Mouse (Mus musculus): ENCODE data around the gene Patz1. TPM values are rescaled to one million over a fixed set of nuclear protein-coding genes. Genes with fewer than 3 reads are reported as not detected.
A peak's percentile ranks its signal among the peaks of the same experiment; 100 is the strongest.

Patz1 gene
- polyA plus RNA-seq, 1 experiment from 2014 or later = 11.5 TPM

DNA sequence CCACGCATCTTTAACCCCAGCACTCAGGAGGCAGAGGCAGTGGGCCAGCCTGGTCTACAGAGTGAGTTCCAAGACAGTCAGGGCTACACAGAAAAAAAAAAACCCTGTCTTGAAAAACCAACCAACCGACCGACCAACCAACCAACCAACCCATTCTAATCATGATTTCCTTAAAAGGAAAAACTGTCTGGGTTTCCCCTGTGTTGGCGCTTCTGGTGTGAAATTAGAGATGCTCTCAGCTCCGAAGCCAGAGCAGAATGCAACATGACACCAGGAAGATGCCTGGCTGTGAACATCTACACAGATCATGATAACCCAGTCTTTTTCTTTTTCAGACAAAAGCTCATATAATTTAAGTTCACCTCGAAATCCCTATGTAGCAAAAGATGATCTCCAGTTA, 5.8 kb upstream of the Patz1 start:
- Histone ChIP-seq H3K4me2 (no peak overlapping the region), H3K4me3 (replicated peaks) (no peak overlapping the region), H3K9me3 (replicated peaks) (no peaks in the 10 kb centered on the region), H3K27me3 (peaks cover 8% of the 10 kb centered on the region; the same call in 1 of the 2 replicates), H3K27ac (replicated peaks) (no peak overlapping the region), H3K36me3 (replicated peaks) (no peaks in the 10 kb centered on the region), H3K9ac (no peak overlapping the region), H3K4me1 (replicated peaks) (peaks cover 6% of the 10 kb centered on the region)
- no peak for ATAC-seq (ENCODE audit: insufficient read depth)
- WGBS (ENCODE audit: insufficient replicate concordance) = 75% methylated on average over 6 of the region's 6 CpGs

GRCm38 (mm10) chr11:3283645-3284044, 5.0 kb upstream of the Patz1 start:
- Histone ChIP-seq H3K27me3 (peaks cover 15% of the 10 kb centered on the region), H3K4me1 (replicated peaks) (peaks cover 13% of the 10 kb centered on the region), H3K9ac (no peak overlapping the region), H3K4me2 (no peak overlapping the region), H3K27ac (replicated peaks) (no peak overlapping the region), H3K4me3 (replicated peaks) (no peak overlapping the region), H3K36me3 (replicated peaks) (no peaks in the 10 kb centered on the region), H3K9me3 (replicated peaks) (no peaks in the 10 kb centered on the region)
- ATAC-seq (ENCODE audit: insufficient read depth) = no peak
- WGBS (ENCODE audit: insufficient replicate concordance) = 81% methylated on average over 6 of the region's 6 CpGs

- ATAC-seq (ENCODE audit: insufficient read depth) = no peak
- Histone ChIP-seq H3K27me3 (peaks cover 21% of the 10 kb centered on the region), H3K9ac (no peak overlapping the region), H3K27ac (replicated peaks) (no peak overlapping the region), H3K9me3 (replicated peaks) (no peaks in the 10 kb centered on the region), H3K4me3 (replicated peaks) (no peak overlapping the region), H3K36me3 (replicated peaks) (no peaks in the 10 kb centered on the region), H3K4me2 (no peak overlapping the region), H3K4me1 (replicated peaks) (peaks cover 33% of the 10 kb centered on the region)
- WGBS (ENCODE audit: insufficient replicate concordance) = 70% methylated on average over 3 of the region's 3 CpGs
Observed at GRCm38 (mm10) chr11:3285940-3286339, 2.7 kb upstream of the Patz1 start.

DNA sequence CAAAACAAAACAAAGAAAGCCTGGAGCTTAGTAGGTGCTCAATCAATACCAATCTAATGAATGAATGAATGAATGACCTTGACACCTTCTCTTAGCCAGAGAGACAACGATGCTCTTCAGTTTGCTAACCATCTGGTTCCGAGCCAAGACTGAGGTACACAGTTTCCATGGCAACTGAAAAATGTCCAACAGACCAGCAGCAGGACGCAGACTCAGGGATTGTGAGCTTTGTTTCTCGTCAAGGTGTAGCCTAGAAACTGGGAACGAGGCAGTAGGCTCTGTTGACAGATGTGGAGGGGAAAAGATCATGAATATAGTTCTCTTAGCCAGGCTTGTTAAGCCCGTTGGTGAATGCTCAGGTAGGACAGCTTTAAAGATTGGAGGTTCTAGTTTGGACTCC, 1.5 kb upstream of the Patz1 start:
- ATAC-seq (ENCODE audit: insufficient read depth) = no peak
- H3K9ac ChIP-seq = no peak overlapping the region
- H3K4me2 ChIP-seq = no peak overlapping the region
- H3K27ac ChIP-seq (replicated peaks) = no peak overlapping the region
- peaks cover 45% of the 10 kb centered on the region for H3K4me1 ChIP-seq (replicated peaks)
- 72% methylated on average over 6 of the region's 6 CpGs for WGBS (ENCODE audit: insufficient replicate concordance)
- H3K9me3 ChIP-seq (replicated peaks) = no peaks in the 10 kb centered on the region
- no peaks in the 10 kb centered on the region for H3K36me3 ChIP-seq (replicated peaks)
- H3K4me3 ChIP-seq (replicated peaks) = no peak overlapping the region
- H3K27me3 ChIP-seq = peaks cover 21% of the 10 kb centered on the region

DNA sequence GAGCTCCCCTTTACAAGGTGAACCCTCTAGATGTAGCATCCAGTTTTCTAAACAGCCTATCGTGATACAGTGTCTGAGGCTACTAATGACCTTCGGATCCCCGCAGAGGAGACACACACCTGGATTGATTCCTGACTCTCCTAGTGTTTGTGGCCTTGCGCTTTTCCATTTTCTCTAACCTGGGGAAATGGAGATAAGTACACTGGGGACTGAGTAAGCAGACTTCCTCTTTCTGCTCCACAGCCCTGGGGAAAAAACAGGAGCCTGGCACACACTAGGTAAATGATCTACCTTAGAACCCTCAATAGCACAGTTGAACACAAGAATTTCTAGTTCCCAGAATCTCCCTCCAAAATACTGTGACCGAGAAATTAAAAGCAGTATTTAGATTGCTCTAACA, 753 bp upstream of the Patz1 start:
- H3K36me3 ChIP-seq (replicated peaks) = no peaks in the 10 kb centered on the region
- H3K27me3 ChIP-seq = peaks cover 21% of the 10 kb centered on the region
- peak overlapping the region; percentile 100 for H3K4me2 ChIP-seq
- H3K9ac ChIP-seq = 0 out of 2 replicates have a peak overlapping the region, but pooled peaks have one; percentile 81
- 46% methylated on average over 5 of the region's 5 CpGs for WGBS (ENCODE audit: insufficient replicate concordance)
- H3K4me1 ChIP-seq (replicated peaks) = peaks cover 53% of the 10 kb centered on the region
- no peak overlapping the region for H3K4me3 ChIP-seq (replicated peaks)
- no peaks in the 10 kb centered on the region for H3K9me3 ChIP-seq (replicated peaks)
- H3K27ac ChIP-seq (replicated peaks) = no peak overlapping the region
- no peak for ATAC-seq (ENCODE audit: insufficient read depth)

DNA sequence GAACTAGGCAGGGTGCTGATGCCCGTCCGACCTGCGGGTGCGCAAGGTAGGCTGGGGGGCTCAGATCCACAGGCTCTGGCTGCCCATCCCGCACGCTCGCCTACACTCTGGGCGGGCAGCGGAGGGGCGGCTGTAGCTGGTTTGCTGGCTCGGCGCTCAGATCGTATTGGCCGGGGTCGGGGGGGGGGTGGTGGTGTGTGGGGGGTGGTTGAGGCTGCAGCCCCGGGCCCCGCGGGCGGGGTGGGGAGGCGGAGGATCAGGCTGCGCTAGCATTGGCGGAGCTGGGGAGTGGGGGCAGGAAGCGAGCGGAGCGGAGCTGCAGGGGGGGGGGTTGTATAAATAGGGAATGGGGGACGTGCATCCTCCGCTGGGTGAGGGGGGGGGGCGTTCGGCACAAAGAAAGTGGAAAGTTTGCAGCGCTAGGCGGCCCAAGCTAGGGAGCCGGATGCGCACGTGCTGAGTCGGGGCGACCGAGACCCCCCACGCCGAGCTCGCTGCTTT, 678 bp downstream of the Patz1 start:
- WGBS (ENCODE audit: insufficient replicate concordance) = 0% methylated on average over 34 of the region's 40 CpGs

GRCm38 (mm10) chr11:3289803-3290639, 1.3 kb downstream of the Patz1 start:
- peak; percentile 55 for ATAC-seq (ENCODE audit: insufficient read depth)
- Histone ChIP-seq H3K27me3 (peaks cover 21% of the 10 kb centered on the region), H3K36me3 (replicated peaks) (peaks cover 18% of the 10 kb centered on the region), H3K9me3 (replicated peaks) (no peaks in the 10 kb centered on the region), H3K4me3 (replicated peaks) (peak overlapping the region; percentile 94), H3K4me1 (replicated peaks) (peaks cover 74% of the 10 kb centered on the region), H3K4me2 (peak overlapping the region; percentile 100), H3K9ac (peak overlapping the region; percentile 81), H3K27ac (replicated peaks) (peak overlapping the region; percentile 93)
- under 1% methylated on average over 81 of the region's 92 CpGs for WGBS (ENCODE audit: insufficient replicate concordance)

More for the DNA sequence above, 678 bp downstream of the Patz1 start:
- H3K27me3 ChIP-seq = peaks cover 21% of the 10 kb centered on the region
- H3K9me3 ChIP-seq (replicated peaks) = no peaks in the 10 kb centered on the region
- ATAC-seq (ENCODE audit: insufficient read depth) = peak; percentile 52
- peak overlapping the region; percentile 100 for H3K4me2 ChIP-seq
- H3K4me1 ChIP-seq (replicated peaks) = peaks cover 67% of the 10 kb centered on the region
- peak overlapping the region; percentile 81 for H3K9ac ChIP-seq
- peak overlapping the region; percentile 93 for H3K27ac ChIP-seq (replicated peaks)
- peaks cover 12% of the 10 kb centered on the region for H3K36me3 ChIP-seq (replicated peaks)
- H3K4me3 ChIP-seq (replicated peaks) = peak overlapping the region; percentile 94

GRCm38 (mm10) chr11:3290640-3291310, 2.1 kb downstream of the Patz1 start:
- H3K4me1 ChIP-seq (replicated peaks) = peaks cover 81% of the 10 kb centered on the region
- H3K4me3 ChIP-seq (replicated peaks) = peak overlapping the region; percentile 94
- under 1% methylated on average over 50 of the region's 50 CpGs for WGBS (ENCODE audit: insufficient replicate concordance)
- H3K4me2 ChIP-seq = peak overlapping the region; percentile 100
- peak; percentile 9 for ATAC-seq (ENCODE audit: insufficient read depth)
- H3K9me3 ChIP-seq (replicated peaks) = no peaks in the 10 kb centered on the region
- peak overlapping the region; percentile 93 for H3K27ac ChIP-seq (replicated peaks)
- peaks cover 23% of the 10 kb centered on the region for H3K36me3 ChIP-seq (replicated peaks)
- peak overlapping the region; percentile 81 for H3K9ac ChIP-seq
- peaks cover 21% of the 10 kb centered on the region for H3K27me3 ChIP-seq

- Histone ChIP-seq H3K9ac (peak overlapping the region; percentile 81), H3K9me3 (replicated peaks) (no peaks in the 10 kb centered on the region), H3K36me3 (replicated peaks) (peaks cover 30% of the 10 kb centered on the region), H3K27ac (replicated peaks) (peak overlapping the region; percentile 93), H3K4me3 (replicated peaks) (peak overlapping the region; percentile 94), H3K4me1 (replicated peaks) (peaks cover 84% of the 10 kb centered on the region), H3K27me3 (peaks cover 21% of the 10 kb centered on the region), H3K4me2 (peak overlapping the region; percentile 100)
- ATAC-seq (ENCODE audit: insufficient read depth) = no peak
- under 1% methylated on average over 26 of the region's 26 CpGs for WGBS (ENCODE audit: insufficient replicate concordance)
Observed at GRCm38 (mm10) chr11:3291311-3292061, 2.8 kb downstream of the Patz1 start.

- peaks cover 84% of the 10 kb centered on the region for H3K4me1 ChIP-seq (replicated peaks)
- H3K27me3 ChIP-seq = peaks cover 21% of the 10 kb centered on the region
- H3K9ac ChIP-seq = peak overlapping the region; percentile 81
- H3K9me3 ChIP-seq (replicated peaks) = no peaks in the 10 kb centered on the region
- WGBS (ENCODE audit: insufficient replicate concordance) = 0% methylated on average over 8 of the region's 8 CpGs
- H3K4me2 ChIP-seq = peak overlapping the region; percentile 100
- peak overlapping the region; percentile 93 for H3K27ac ChIP-seq (replicated peaks)
- peaks cover 35% of the 10 kb centered on the region for H3K36me3 ChIP-seq (replicated peaks)
- peak overlapping the region; percentile 94 for H3K4me3 ChIP-seq (replicated peaks)
- peak; percentile 30 for ATAC-seq (ENCODE audit: insufficient read depth)
Observed at GRCm38 (mm10) chr11:3292062-3292421, 3.4 kb downstream of the Patz1 start.
